Mouse (Mus musculus) heart, adult 2 months (tissue): Measurements from ENCODE around the gene Apopt1.

Experiments used
- CTCF ChIP-seq: fragments of 200-600 bp; IDR thresholded peaks from 2 replicates; pipeline ENCODE4 v1.8.1; 2022; ENCODE audit warnings: antibody characterized with exemption, mild to moderate bottlenecking, moderate library complexity
- POLR2A ChIP-seq: fragments of 200-500 bp; IDR thresholded peaks from 2 replicates; pipeline ENCODE4 v1.6.1; 2011; ENCODE audit warnings: mild to moderate bottlenecking, low read depth, low read length, control low read depth; ENCODE audit not compliant: insufficient read depth

GRCm38 (mm10) chr12:111696239-111696638, 16.8 kb upstream of the Apopt1 start:
- no peak for TF ChIP-seq POLR2A
- peak; percentile 88 for TF ChIP-seq CTCF
